Comparison of ENCODE assay signal across 13 mouse cellular contexts in genomic region chrX:42050652-42051643, GRCm38 (mm10). TPM values are rescaled to one million over a fixed set of nuclear protein-coding genes. Genes with fewer than 3 reads are reported as not detected.
DNase-seq lines count a peak whose midpoint lies in the region; ATAC-seq and TF ChIP-seq lines count a peak whose summit lies in the region.
"Had no signal": no experiment of that assay in that cellular context is flagged by ENCODE, and none has a peak within 500 bp of the region (broad histone marks: within the 10 kb centered on the region; RNA-seq: fewer than 3 reads in every experiment).

No protein-coding gene starts in this region.

- H3K9ac ChIP-seq in lung, embryonic 14.5 days, result no peak overlapping the region
- H3K9ac ChIP-seq: hindbrain, embryonic 15.5 days; liver, embryonic 14.5 days had no signal

- peak; percentile 75 for DNase-seq in heart, adult 11 months
- no peak for DNase-seq in heart, postnatal 36 days
- DNase-seq in lung, adult 18-20 months, result peak; percentile 33 to 68
- no peak for DNase-seq in lung, postnatal 14 days
- DNase-seq in lung, embryonic 14.5 days, result peak; percentile 72
- no peak for DNase-seq in cerebellum, adult 2 months
- DNase-seq in adrenal gland, postnatal 10 days, result no peak
- no peak for DNase-seq in layer of hippocampus, postnatal 36 days
- DNase-seq: gastrocnemius, postnatal 14 days had no signal

- peak overlapping the region; percentile 68 for H3K27ac ChIP-seq in lung, embryonic 14.5 days (ENCODE audit: low read depth)
- H3K27ac ChIP-seq in cerebellum, adult 2 months (ENCODE audit: insufficient read depth, low read length), result no peak overlapping the region
- H3K27ac ChIP-seq: hindbrain, embryonic 15.5 days; liver, embryonic 14.5 days had no signal

- H3K27me3 ChIP-seq in lung, embryonic 14.5 days (ENCODE audit: insufficient read depth, low read length), result no peaks in the 10 kb centered on the region
- no peaks in the 10 kb centered on the region for H3K27me3 ChIP-seq in cerebellum, adult 2 months (ENCODE audit: control insufficient read depth, insufficient read depth, low read length)
- H3K27me3 ChIP-seq: hindbrain, embryonic 15.5 days had no signal

- TF ChIP-seq CTCF in lung, embryonic 14.5 days (IDR thresholded peaks at IDR 0.05; ENCODE audit: low read depth), result no peak
- TF ChIP-seq CTCF in cerebellum, adult 2 months (IDR thresholded peaks at IDR 0.05; ENCODE audit: borderline replicate concordance, insufficient read depth, low read depth, low read length), result no peak

- H3K4me3 ChIP-seq in lung, embryonic 14.5 days (ENCODE audit: low read depth, low read length), result no peak overlapping the region
- no peak overlapping the region for H3K4me3 ChIP-seq in cerebellum, adult 2 months (replicated peaks; ENCODE audit: insufficient read depth, low read depth, low read length)
- H3K4me3 ChIP-seq: hindbrain, embryonic 15.5 days had no signal

- 57% methylated on average over 5 of the region's 5 CpGs for WGBS in lung, embryonic 14.5 days
- 80% methylated on average over 5 of the region's 5 CpGs for WGBS in cerebellum, adult 2 months

- 0 out of 2 replicates have a peak overlapping the region, but pooled peaks have one; percentile 10 for H3K4me2 ChIP-seq in lung, embryonic 14.5 days
- H3K4me2 ChIP-seq: hindbrain, embryonic 15.5 days had no signal

- no peaks in the 10 kb centered on the region for H3K36me3 ChIP-seq in lung, embryonic 14.5 days (ENCODE audit: insufficient read depth)
- H3K36me3 ChIP-seq: hindbrain, embryonic 15.5 days had no signal

- intact Hi-C loops in heart, postnatal 36 days (cut with DNase I), result no loop called here

- H3K9me3 ChIP-seq in lung, embryonic 14.5 days (ENCODE audit: low read depth, low read length), result no peaks in the 10 kb centered on the region
- H3K9me3 ChIP-seq: hindbrain, embryonic 15.5 days had no signal

- peak; percentile 92 for ATAC-seq in lung, embryonic 14.5 days (ENCODE audit: insufficient read depth)
- ATAC-seq: forebrain, embryonic 14.5 days; midbrain, embryonic 16.5 days had no signal

- H3K4me1 ChIP-seq in lung, embryonic 14.5 days (ENCODE audit: insufficient read depth), result no peaks in the 10 kb centered on the region
- H3K4me1 ChIP-seq in cerebellum, adult 2 months (ENCODE audit: control insufficient read depth, insufficient read depth, low read length), result no peaks in the 10 kb centered on the region
- H3K4me1 ChIP-seq: hindbrain, embryonic 15.5 days had no signal

- TF ChIP-seq POLR2A in cerebellum, adult 2 months (IDR thresholded peaks at IDR 0.05; ENCODE audit: borderline replicate concordance, insufficient read depth, low read length), result no peak

RNA-seq across cellular contexts. Expression of gene Xiap, which starts 8.5 kb away (rescaled TPM):
- 10 to 100 TPM; 32.7 to 33.1 TPM for total RNA-seq in heart, postnatal 36 days (2021)
- polyA plus RNA-seq in lung, embryonic 14.5 days (2014; fragmentation: Nextera tagmentation; extraction: Ambion mirVana), result 20.8 and 23.0 TPM in 2 replicates
- polyA plus RNA-seq in cerebellum, adult 2 months (2012; rRNA removed), result 46.3 and 48.0 TPM in 2 replicates
- total RNA-seq in adrenal gland, postnatal 10 days (2021), result 10 to 100 TPM; 55.9 to 60.1 TPM
- total RNA-seq in layer of hippocampus, postnatal 36 days (2021), result 10 to 100 TPM; 50.6 to 50.9 TPM

Comparison
In these comparisons a context has a peak if more than half of its experiments do, and no peak if none do; other contexts are left out.
1. DNase-seq: peak in heart, adult 11 months (single experiment), lung, adult 18-20 months (2 of 2) and lung, embryonic 14.5 days (single experiment); none in heart, postnatal 36 days (0 of 2), lung, postnatal 14 days (single experiment), cerebellum, adult 2 months (0 of 2), adrenal gland, postnatal 10 days (single experiment) and layer of hippocampus, postnatal 36 days (0 of 2).